Mouse (Mus musculus): ENCODE results near the gene Pigh. TPM values are rescaled to one million over a fixed set of nuclear protein-coding genes. Genes with fewer than 3 reads are reported as not detected.
A peak's percentile ranks its signal among the peaks of the same experiment; 100 is the strongest.

Gene Pigh
- polyA plus RNA-seq, 1 experiment from 2014 or later = 5.7 TPM

- no peak for ATAC-seq (ENCODE audit: insufficient read depth)
- no peak overlapping the region for H3K4me2 ChIP-seq
- H3K4me3 ChIP-seq (replicated peaks) = no peak overlapping the region
- no peak overlapping the region for H3K9ac ChIP-seq
- no peaks in the 10 kb centered on the region for H3K9me3 ChIP-seq (replicated peaks)
- H3K36me3 ChIP-seq (replicated peaks) = no peaks in the 10 kb centered on the region
- 68% methylated on average over 9 of the region's 9 CpGs for WGBS (ENCODE audit: insufficient replicate concordance)
- H3K27ac ChIP-seq (replicated peaks) = no peak overlapping the region
- H3K27me3 ChIP-seq = no peaks in the 10 kb centered on the region
- H3K4me1 ChIP-seq (replicated peaks) = 0 out of 2 replicates have a peak, but pooled peaks cover 6% of the 10 kb centered on the region
Observed at GRCm38 (mm10) chr12:79066431-79066830, 23.0 kb downstream of the Pigh start.

DNA sequence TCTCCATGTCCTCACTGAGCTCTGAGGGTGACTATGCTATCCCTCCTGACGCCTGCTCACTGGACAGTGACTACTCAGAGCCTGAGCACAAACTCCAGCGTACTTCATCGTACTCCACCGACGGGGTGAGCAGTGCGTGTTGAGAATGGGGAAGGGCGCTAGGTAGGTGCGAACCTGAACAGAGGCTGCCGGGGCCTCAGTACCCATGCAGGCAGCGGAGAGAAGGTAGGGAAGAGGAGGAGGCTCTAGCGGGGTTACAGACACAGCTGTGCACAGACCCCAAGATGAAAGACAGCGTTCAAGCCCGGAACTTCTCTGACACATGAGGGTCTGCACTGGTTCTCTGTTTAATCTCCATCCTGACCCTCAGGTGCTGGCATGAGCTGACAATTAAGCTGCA, 25.0 kb downstream of the Pigh start:
- Histone ChIP-seq H3K27me3 (no peaks in the 10 kb centered on the region), H3K9me3 (replicated peaks) (no peaks in the 10 kb centered on the region), H3K27ac (replicated peaks) (no peak overlapping the region), H3K36me3 (replicated peaks) (no peaks in the 10 kb centered on the region), H3K4me3 (replicated peaks) (no peak overlapping the region), H3K4me1 (replicated peaks) (0 out of 2 replicates have a peak, but pooled peaks cover under 1% of the 10 kb centered on the region), H3K9ac (no peak overlapping the region), H3K4me2 (no peak overlapping the region)
- no peak for ATAC-seq (ENCODE audit: insufficient read depth)
- 73% methylated on average over 13 of the region's 13 CpGs for WGBS (ENCODE audit: insufficient replicate concordance)

DNA sequence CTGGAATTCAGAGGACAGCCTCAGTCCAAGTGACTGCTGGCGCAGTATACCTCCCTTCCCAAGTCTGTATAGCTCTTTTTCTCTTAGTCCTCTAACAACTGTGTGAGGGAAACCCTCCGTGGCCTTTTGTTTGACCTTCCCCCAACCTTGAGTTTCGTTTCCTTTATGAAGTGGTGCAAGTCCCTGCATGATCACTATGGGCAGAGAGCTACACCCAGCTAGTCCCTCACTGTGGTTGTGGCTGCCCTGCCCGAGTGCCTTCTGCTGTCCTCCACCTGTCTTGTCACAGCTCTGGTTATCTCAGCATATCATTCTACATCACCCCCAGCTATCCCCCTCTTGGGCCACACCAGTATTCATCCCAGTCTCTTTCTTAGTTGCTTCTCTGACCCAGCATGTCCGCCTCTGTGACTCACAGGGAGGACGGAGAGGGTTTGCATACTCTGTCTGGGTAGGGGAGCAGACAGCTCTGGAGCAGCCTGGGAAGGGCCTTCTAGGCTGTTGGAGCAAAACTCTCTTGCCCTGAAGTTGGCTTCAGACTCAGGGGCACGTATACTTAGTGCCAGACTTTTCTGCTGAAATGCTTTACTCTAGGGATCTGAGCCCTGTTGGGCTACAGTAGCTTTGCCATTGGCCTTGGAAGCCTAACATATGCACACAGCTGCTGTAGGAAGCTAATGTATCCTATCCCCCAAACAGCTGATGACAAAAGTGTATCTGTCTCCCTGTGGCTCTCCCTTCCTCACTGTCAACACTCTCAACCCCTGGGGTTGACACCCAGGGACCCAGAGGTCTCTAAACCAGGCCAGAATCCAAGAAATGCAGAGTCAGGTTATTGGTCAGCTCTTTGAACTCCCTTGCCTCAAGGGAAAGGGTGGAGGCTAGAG, 28.4 kb downstream of the Pigh start:
- H3K9me3 ChIP-seq (replicated peaks) = no peaks in the 10 kb centered on the region
- no peaks in the 10 kb centered on the region for H3K36me3 ChIP-seq (replicated peaks)
- H3K9ac ChIP-seq = no peak overlapping the region
- no peaks in the 10 kb centered on the region for H3K27me3 ChIP-seq
- no peak for ATAC-seq (ENCODE audit: insufficient read depth)
- 54% methylated on average over 7 of the region's 7 CpGs for WGBS (ENCODE audit: insufficient replicate concordance)
- H3K27ac ChIP-seq (replicated peaks) = no peak overlapping the region
- H3K4me1 ChIP-seq (replicated peaks) = no peaks in the 10 kb centered on the region
- no peak overlapping the region for H3K4me3 ChIP-seq (replicated peaks)
- no peak overlapping the region for H3K4me2 ChIP-seq

DNA sequence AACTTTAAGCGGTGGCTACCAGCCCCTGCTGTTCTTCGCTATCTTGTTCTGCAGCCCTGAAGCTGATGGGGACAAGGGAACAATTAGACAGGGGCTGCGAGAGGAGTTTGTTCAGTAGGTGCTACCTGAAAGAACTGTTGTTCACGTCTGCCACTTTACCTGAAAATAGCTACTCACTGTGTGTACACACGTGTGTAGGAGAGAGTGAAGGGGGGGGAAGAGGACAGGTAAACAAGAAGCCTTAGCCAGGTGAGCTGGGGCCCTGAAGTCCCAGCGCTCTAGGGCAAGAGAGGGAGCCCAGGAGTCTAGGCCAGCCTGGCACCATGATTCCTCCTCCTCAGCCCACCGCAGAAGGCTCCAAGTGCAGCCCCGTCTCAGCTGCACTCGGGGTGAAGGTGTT, 29.3 kb downstream of the Pigh start:
- Histone ChIP-seq H3K27ac (replicated peaks) (no peak overlapping the region), H3K4me1 (replicated peaks) (peaks cover 4% of the 10 kb centered on the region; the same call in 1 of the 2 replicates), H3K9ac (no peak overlapping the region), H3K27me3 (no peaks in the 10 kb centered on the region), H3K36me3 (replicated peaks) (no peaks in the 10 kb centered on the region), H3K4me2 (no peak overlapping the region), H3K9me3 (replicated peaks) (no peaks in the 10 kb centered on the region), H3K4me3 (replicated peaks) (no peak overlapping the region)
- WGBS (ENCODE audit: insufficient replicate concordance) = 69% methylated on average over 9 of the region's 9 CpGs
- no peak for ATAC-seq (ENCODE audit: insufficient read depth)

DNA sequence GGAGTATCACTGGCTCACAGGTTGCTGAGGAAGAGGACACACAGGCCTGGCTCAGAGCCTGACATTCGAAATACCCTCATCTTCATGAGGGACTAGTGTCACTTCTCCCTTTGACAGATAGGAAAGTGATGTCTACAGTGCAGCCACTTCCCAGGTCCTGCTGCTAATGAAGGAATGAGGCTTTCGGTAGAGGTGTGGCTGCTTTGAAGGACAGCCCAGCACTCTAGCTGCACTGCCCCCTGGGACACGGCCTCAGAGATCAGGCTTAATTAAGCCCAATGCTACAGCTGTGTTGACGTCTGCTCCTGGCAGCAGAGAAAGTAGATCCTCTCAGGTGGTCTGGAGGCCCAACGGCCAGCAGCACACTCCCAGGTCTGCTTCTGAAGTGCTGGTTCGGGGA, 29.9 kb downstream of the Pigh start:
- Histone ChIP-seq H3K9ac (no peak overlapping the region), H3K36me3 (replicated peaks) (no peaks in the 10 kb centered on the region), H3K4me1 (replicated peaks) (peaks cover 8% of the 10 kb centered on the region; the same call in 1 of the 2 replicates), H3K4me3 (replicated peaks) (no peak overlapping the region), H3K27me3 (no peaks in the 10 kb centered on the region), H3K4me2 (no peak overlapping the region), H3K9me3 (replicated peaks) (no peaks in the 10 kb centered on the region), H3K27ac (replicated peaks) (no peak overlapping the region)
- WGBS (ENCODE audit: insufficient replicate concordance) = 77% methylated on average over 6 of the region's 6 CpGs
- ATAC-seq (ENCODE audit: insufficient read depth) = no peak

DNA sequence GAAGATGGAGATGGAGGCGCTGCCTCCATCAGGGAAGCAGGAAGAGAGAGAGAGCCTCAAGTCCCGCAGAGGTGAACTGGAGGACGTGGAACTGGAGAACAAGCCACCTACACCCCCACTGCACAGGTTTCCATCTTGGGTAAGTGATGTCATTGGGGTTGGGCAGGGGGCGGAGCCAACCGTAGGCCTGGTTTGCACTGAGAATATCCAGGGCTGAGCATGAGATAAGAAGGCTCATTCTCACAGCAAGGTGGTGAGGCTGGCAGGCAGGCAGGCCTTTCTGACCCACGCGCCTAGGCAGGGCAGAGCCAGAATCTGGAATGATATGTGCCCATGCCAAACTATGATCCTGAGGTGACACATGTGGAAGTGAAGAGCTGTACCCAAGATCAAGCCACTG, 34.2 kb downstream of the Pigh start:
- peak; percentile 47; the same call in 1 of the 2 replicates for ATAC-seq (ENCODE audit: insufficient read depth)
- no peak overlapping the region for H3K27ac ChIP-seq (replicated peaks)
- no peak overlapping the region for H3K4me3 ChIP-seq (replicated peaks)
- H3K36me3 ChIP-seq (replicated peaks) = no peaks in the 10 kb centered on the region
- no peaks in the 10 kb centered on the region for H3K9me3 ChIP-seq (replicated peaks)
- H3K9ac ChIP-seq = no peak overlapping the region
- H3K27me3 ChIP-seq = no peaks in the 10 kb centered on the region
- no peak overlapping the region for H3K4me2 ChIP-seq
- WGBS (ENCODE audit: insufficient replicate concordance) = 46% methylated on average over 7 of the region's 7 CpGs
- H3K4me1 ChIP-seq (replicated peaks) = peaks cover 12% of the 10 kb centered on the region

DNA sequence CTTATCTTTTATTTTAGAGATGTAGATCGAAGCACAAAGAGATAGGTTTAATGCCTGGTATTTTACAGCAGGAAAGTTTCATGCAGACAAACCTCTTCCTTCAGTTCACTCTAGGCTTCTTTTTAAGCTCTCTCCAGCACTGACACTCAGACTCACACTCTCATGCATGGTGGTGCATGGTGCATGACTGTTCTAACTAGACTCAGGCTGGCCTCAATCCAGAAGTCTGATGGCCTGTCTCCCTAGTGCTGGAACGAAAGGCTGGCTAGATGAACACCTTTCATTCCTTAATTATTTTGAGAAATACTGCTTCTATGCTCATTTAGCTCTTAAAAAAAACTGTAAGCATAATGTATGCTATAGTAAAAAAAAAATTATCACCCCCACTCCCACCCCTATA, 37.4 kb downstream of the Pigh start:
- H3K27me3 ChIP-seq = no peaks in the 10 kb centered on the region
- WGBS (ENCODE audit: insufficient replicate concordance) = 65% methylated on average over 2 of the region's 2 CpGs
- ATAC-seq (ENCODE audit: insufficient read depth) = no peak
- peaks cover 12% of the 10 kb centered on the region for H3K4me1 ChIP-seq (replicated peaks)
- H3K9ac ChIP-seq = no peak overlapping the region
- no peak overlapping the region for H3K4me3 ChIP-seq (replicated peaks)
- no peaks in the 10 kb centered on the region for H3K36me3 ChIP-seq (replicated peaks)
- H3K9me3 ChIP-seq (replicated peaks) = no peaks in the 10 kb centered on the region
- no peak overlapping the region for H3K27ac ChIP-seq (replicated peaks)
- no peak overlapping the region for H3K4me2 ChIP-seq

DNA sequence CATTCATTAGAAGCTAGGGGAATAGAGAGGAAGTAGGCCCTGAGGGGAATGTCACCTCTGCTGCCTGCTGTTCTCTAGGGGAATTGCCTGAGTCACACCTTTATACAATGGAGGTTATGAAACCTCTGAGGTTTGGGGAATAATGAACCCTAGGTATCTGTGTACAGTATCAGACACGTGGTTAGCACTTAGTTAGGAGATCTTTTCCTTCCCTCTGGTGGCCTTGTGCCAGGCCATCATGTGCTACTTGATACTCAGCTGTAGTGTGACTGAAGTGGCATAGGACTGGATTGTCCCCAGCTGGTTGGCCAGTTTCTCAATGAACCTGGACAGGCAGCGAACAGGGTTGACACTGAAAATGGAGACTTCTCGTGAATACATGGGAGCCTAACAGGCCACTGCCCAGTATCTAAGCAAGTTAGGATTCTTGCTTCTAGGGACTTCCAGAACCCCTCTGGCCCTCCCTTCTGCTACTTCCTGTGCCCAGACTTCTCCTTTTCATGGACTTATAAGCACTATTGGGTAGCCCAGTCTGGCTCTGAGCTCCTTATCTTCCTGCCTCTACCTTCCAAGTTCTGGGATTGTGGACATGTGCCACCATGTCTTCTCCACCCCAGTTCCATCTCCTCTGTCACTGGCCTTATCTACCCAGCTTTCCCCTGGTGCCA, 38.8 kb downstream of the Pigh start:
- ATAC-seq (ENCODE audit: insufficient read depth) = no peak

GRCm38 (mm10) chr12:79049807-79050206, 39.6 kb downstream of the Pigh start:
- Histone ChIP-seq H3K4me2 (no peak overlapping the region), H3K4me3 (replicated peaks) (no peak overlapping the region), H3K27me3 (no peaks in the 10 kb centered on the region), H3K4me1 (replicated peaks) (peaks cover 4% of the 10 kb centered on the region), H3K27ac (replicated peaks) (no peak overlapping the region), H3K9me3 (replicated peaks) (no peaks in the 10 kb centered on the region), H3K36me3 (replicated peaks) (no peaks in the 10 kb centered on the region), H3K9ac (no peak overlapping the region)
- 57% methylated on average over 2 of the region's 2 CpGs for WGBS (ENCODE audit: insufficient replicate concordance)
- no peak for ATAC-seq (ENCODE audit: insufficient read depth)

More for the DNA sequence above, 38.8 kb downstream of the Pigh start:
- Histone ChIP-seq H3K4me3 (replicated peaks) (no peak overlapping the region), H3K4me2 (no peak overlapping the region), H3K36me3 (replicated peaks) (no peaks in the 10 kb centered on the region), H3K27me3 (no peaks in the 10 kb centered on the region), H3K9ac (no peak overlapping the region), H3K4me1 (replicated peaks) (peaks cover 12% of the 10 kb centered on the region), H3K27ac (replicated peaks) (no peak overlapping the region), H3K9me3 (replicated peaks) (no peaks in the 10 kb centered on the region)
- WGBS (ENCODE audit: insufficient replicate concordance) = 45% methylated on average over 3 of the region's 3 CpGs

- H3K36me3 ChIP-seq (replicated peaks) = no peaks in the 10 kb centered on the region
- H3K4me3 ChIP-seq (replicated peaks) = no peak overlapping the region
- no peak for ATAC-seq (ENCODE audit: insufficient read depth)
- H3K9ac ChIP-seq = no peak overlapping the region
- H3K27ac ChIP-seq (replicated peaks) = no peak overlapping the region
- H3K4me2 ChIP-seq = no peak overlapping the region
- no peaks in the 10 kb centered on the region for H3K27me3 ChIP-seq
- peaks cover 4% of the 10 kb centered on the region; the same call in 1 of the 2 replicates for H3K4me1 ChIP-seq (replicated peaks)
- 65% methylated on average over 1 of the region's 1 CpGs for WGBS (ENCODE audit: insufficient replicate concordance)
- no peaks in the 10 kb centered on the region for H3K9me3 ChIP-seq (replicated peaks)
Observed at GRCm38 (mm10) chr12:79048898-79049297, 40.6 kb downstream of the Pigh start.

GRCm38 (mm10) chr12:79047203-79047602, 42.2 kb downstream of the Pigh start:
- Histone ChIP-seq H3K36me3 (replicated peaks) (no peaks in the 10 kb centered on the region), H3K4me3 (replicated peaks) (no peak overlapping the region), H3K4me2 (no peak overlapping the region), H3K9ac (no peak overlapping the region), H3K27me3 (no peaks in the 10 kb centered on the region), H3K4me1 (replicated peaks) (no peaks in the 10 kb centered on the region), H3K27ac (replicated peaks) (no peak overlapping the region), H3K9me3 (replicated peaks) (no peaks in the 10 kb centered on the region)
- 69% methylated on average over 7 of the region's 7 CpGs for WGBS (ENCODE audit: insufficient replicate concordance)
- ATAC-seq (ENCODE audit: insufficient read depth) = no peak

Measured in liver, embryonic 15.5 days (tissue).